ENCODE assay signal across 8 mouse cellular contexts in genomic region chr17:6778771-6779509, GRCm38 (mm10). TPM values are rescaled to one million over a fixed set of nuclear protein-coding genes. Genes with fewer than 3 reads are reported as not detected.
A peak's percentile ranks its signal among the peaks of the same experiment; 100 is the strongest.
DNase-seq lines count a peak whose midpoint lies in the region; ATAC-seq and TF ChIP-seq lines count a peak whose summit lies in the region.

No protein-coding gene starts in this region.

- H3K79me2 ChIP-seq in liver, adult 2 months (ENCODE audit: control insufficient read depth, insufficient read depth, low read length) = no peaks in the 10 kb centered on the region

- no peaks in the 10 kb centered on the region for H3K9me3 ChIP-seq in forebrain, embryonic 15.5 days
- no peaks in the 10 kb centered on the region for H3K9me3 ChIP-seq in hindbrain, embryonic 14.5 days (ENCODE audit: control insufficient read depth, low read length)

- H3K4me1 ChIP-seq in forebrain, embryonic 15.5 days = peaks cover 63% of the 10 kb centered on the region
- peaks cover 19% of the 10 kb centered on the region for H3K4me1 ChIP-seq in hindbrain, embryonic 14.5 days (replicated peaks; ENCODE audit: control insufficient read depth, insufficient read depth, low read length)
- H3K4me1 ChIP-seq in liver, adult 2 months (ENCODE audit: control insufficient read depth, insufficient read depth, low read length) = peaks cover 1% of the 10 kb centered on the region; the same call in 1 of the 2 replicates

- H3K27ac ChIP-seq in forebrain, embryonic 15.5 days (replicated peaks) = peak overlapping the region; percentile 74
- 0 out of 2 replicates have a peak overlapping the region, but pooled peaks have one; percentile 3 for H3K27ac ChIP-seq in hindbrain, embryonic 14.5 days
- H3K27ac ChIP-seq in liver, adult 2 months (replicated peaks; ENCODE audit: insufficient read depth, low read depth, low read length) = peak overlapping the region; percentile 14; the same call in 1 of the 2 replicates

- TF ChIP-seq POLR2A in liver, adult 2 months (IDR thresholded peaks at IDR 0.05; ENCODE audit: extremely low read depth, insufficient read depth, low read length) = no peak

- TF ChIP-seq CTCF in liver, adult 2 months (IDR thresholded peaks at IDR 0.05; ENCODE audit: low read depth, low read length) = no peak

- H3K27me3 ChIP-seq in forebrain, embryonic 15.5 days = no peaks in the 10 kb centered on the region
- peaks cover 37% of the 10 kb centered on the region for H3K27me3 ChIP-seq in hindbrain, embryonic 14.5 days (ENCODE audit: control insufficient read depth, insufficient read depth, low read length)
- H3K27me3 ChIP-seq in liver, adult 2 months (ENCODE audit: control insufficient read depth, insufficient read depth, low read length) = no peaks in the 10 kb centered on the region

- DNase-seq in left cerebral cortex, postnatal 4 days = peak; percentile 35
- no peak for DNase-seq in left cerebral cortex, adult 9 months (ENCODE audit: low spot score in 2 of 2)
- peak; percentile 46 to 66 for DNase-seq in adrenal gland, postnatal 36 days
- peak; percentile 42 for DNase-seq in hindbrain, embryonic 14.5 days (ENCODE audit: low spot score)
- no peak for DNase-seq in liver, adult 2 months (ENCODE audit: extremely low read depth, low read depth, low spot score)
- DNase-seq in thymus, postnatal 0 days (ENCODE audit: low spot score) = peak; percentile 41

- peak overlapping the region; percentile 96 for H3K4me2 ChIP-seq in forebrain, embryonic 15.5 days (replicated peaks)
- H3K4me2 ChIP-seq in hindbrain, embryonic 14.5 days (replicated peaks) = peak overlapping the region; percentile 94

- H3K36me3 ChIP-seq in forebrain, embryonic 15.5 days = no peaks in the 10 kb centered on the region
- no peaks in the 10 kb centered on the region for H3K36me3 ChIP-seq in hindbrain, embryonic 14.5 days (replicated peaks; ENCODE audit: control insufficient read depth, insufficient read depth)
- H3K36me3 ChIP-seq in liver, adult 2 months (ENCODE audit: control insufficient read depth, insufficient read depth, low read length) = no peaks in the 10 kb centered on the region

- H3K4me3 ChIP-seq in forebrain, embryonic 15.5 days = peak overlapping the region; percentile 89
- H3K4me3 ChIP-seq in hindbrain, embryonic 14.5 days (replicated peaks; ENCODE audit: low read length) = peak overlapping the region; percentile 27
- H3K4me3 ChIP-seq in liver, adult 2 months (ENCODE audit: insufficient read depth, low read depth, low read length) = peak overlapping the region; percentile 44

- intact Hi-C loops in left cerebral cortex, postnatal 4 days (cut with DNase I) = no loop called here

- WGBS in forebrain, embryonic 15.5 days = 6% methylated on average over 23 of the region's 23 CpGs
- 6% methylated on average over 23 of the region's 23 CpGs for WGBS in hindbrain, embryonic 14.5 days
- whole genome bisulfite sequencing in liver, adult 2 months = 21% methylated on average over 23 of the region's 23 CpGs

- ATAC-seq in forebrain, embryonic 15.5 days (replicated peaks) = peak; percentile 43
- peak; percentile 19; the same call in 1 of the 2 replicates for ATAC-seq in hindbrain, embryonic 14.5 days (ENCODE audit: low FRiP score)
- peak; percentile 16; the same call in 1 of the 2 replicates for ATAC-seq in monocyte, adult 5-6 weeks (replicated peaks; ENCODE audit: insufficient number of reproducible peaks, low FRiP score, low TSS enrichment, poor library complexity, severe bottlenecking)

- H3K9ac ChIP-seq in forebrain, embryonic 15.5 days (replicated peaks) = peak overlapping the region; percentile 54
- H3K9ac ChIP-seq in hindbrain, embryonic 14.5 days = peak overlapping the region; percentile 38; the same call in 1 of the 2 replicates
- 0 out of 2 replicates have a peak overlapping the region, but pooled peaks have one; percentile 14 for H3K9ac ChIP-seq in liver, adult 2 months (ENCODE audit: low read depth, low read length)

RNA-seq across cellular contexts. Expression of gene Ezr, which starts 3.6 kb away (rescaled TPM):
- total RNA-seq in left cerebral cortex, postnatal 4 days (2021) = 10 to 100 TPM; 17.4 to 19.9 TPM
- total RNA-seq in adrenal gland, postnatal 36 days (2021) = 10 to 100 TPM; 21.9 to 27.4 TPM
- polyA plus RNA-seq in forebrain, embryonic 15.5 days (2015; fragmentation: Nextera tagmentation; extraction: Ambion mirVana) = 112 and 125 TPM in 2 replicates
- 60.1 and 67.4 TPM in 2 replicates for polyA plus RNA-seq in hindbrain, embryonic 14.5 days (2014; fragmentation: Nextera tagmentation; extraction: Ambion mirVana)
- 3.1 and 3.2 TPM in 2 replicates for total RNA-seq in liver, adult 2 months (2014; rRNA removed)
- 2.4 and 2.6 TPM in 2 replicates for polyA plus RNA-seq in liver, adult 2 months (2012; rRNA removed)
- total RNA-seq in monocyte, adult 5-6 weeks (2017) = 389 to 480 TPM (median 421 TPM) in 3 replicates
- 385 and 387 TPM in 2 replicates for polyA plus RNA-seq in thymus, postnatal 0 days (2015; fragmentation: Nextera tagmentation; extraction: Ambion mirVana)

Comparison
In these comparisons a context has a peak if more than half of its experiments do, and no peak if none do; other contexts are left out.
1. DNase-seq: peak in left cerebral cortex, postnatal 4 days (single experiment), adrenal gland, postnatal 36 days (2 of 2), hindbrain, embryonic 14.5 days (single experiment) and thymus, postnatal 0 days (single experiment); none in left cerebral cortex, adult 9 months (0 of 2) and liver, adult 2 months (single experiment).
2. H3K27ac ChIP-seq: peak in every context shown above with its lines; median percentile 74 in forebrain, embryonic 15.5 days; 14 in liver, adult 2 months; 3 in hindbrain, embryonic 14.5 days.
3. H3K4me3 ChIP-seq: peak in every context shown above with its lines; median percentile 89 in forebrain, embryonic 15.5 days; 44 in liver, adult 2 months; 27 in hindbrain, embryonic 14.5 days.
4. RNA of gene Ezr, which starts 3.6 kb away (total RNA-seq): 389 to 480 TPM in monocyte, adult 5-6 weeks; 21.9 to 27.4 TPM in adrenal gland, postnatal 36 days, 17.4 to 19.9 TPM in left cerebral cortex, postnatal 4 days and 3.1 to 3.2 TPM in liver, adult 2 months; every median in the first group is over 10 times any median in the second.
5. Peak in every context shown above with its lines, with median percentiles within 50 percentile points of each other: ATAC-seq and H3K9ac ChIP-seq.